13 mouse cellular contexts compared by ENCODE assay signal in the genomic region with DNA sequence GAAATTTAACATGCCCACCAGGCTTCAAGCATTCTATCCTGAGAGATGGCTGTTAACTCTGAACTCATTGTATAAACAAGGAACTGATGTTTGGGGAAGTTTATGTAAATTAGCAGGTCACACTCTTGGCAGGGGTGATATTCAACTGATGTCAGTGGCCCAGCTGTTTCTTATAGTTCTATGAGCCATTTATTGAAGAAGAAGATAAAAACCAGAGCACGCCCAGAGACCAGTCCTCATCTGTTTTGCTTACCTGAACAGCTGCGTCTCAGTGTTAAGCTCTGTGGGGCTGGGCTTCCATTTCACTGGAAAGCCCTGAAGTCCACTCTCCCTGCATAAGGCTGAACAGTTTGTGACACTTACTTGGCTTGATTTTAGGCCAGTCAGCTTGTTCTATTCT. TPM values are rescaled to one million over a fixed set of nuclear protein-coding genes. Genes with fewer than 3 reads are reported as not detected.
DNase-seq lines count a peak whose midpoint lies in the region; ATAC-seq and TF ChIP-seq lines count a peak whose summit lies in the region.
"Had no signal": no experiment of that assay in that cellular context is flagged by ENCODE, and none has a peak within 500 bp of the region (broad histone marks: within the 10 kb centered on the region; RNA-seq: fewer than 3 reads in every experiment).

No protein-coding gene starts in this region.

- ATAC-seq in common myeloid progenitor, adult 5-6 weeks (replicated peaks; ENCODE audit: low read depth, poor library complexity, severe bottlenecking): peak; percentile 33; the same call in 1 of the 2 replicates
- 0 out of 2 replicates have a peak, but pooled peaks have one; percentile 11 for ATAC-seq in hindbrain, embryonic 13.5 days (ENCODE audit: low FRiP score)
- ATAC-seq in midbrain, embryonic 14.5 days (ENCODE audit: low FRiP score, low TSS enrichment): peak; percentile 60; the same call in 1 of the 2 replicates
- ATAC-seq in megakaryocyte-erythroid progenitor cell, adult 5-6 weeks (replicated peaks; ENCODE audit: low FRiP score, low TSS enrichment, poor library complexity, severe bottlenecking): no peak

- DNase-seq in MEL (ENCODE audit: low read depth, low spot score): peak; percentile 14
- peak; percentile 36 for DNase-seq in midbrain, embryonic 14.5 days
- DNase-seq in left cerebral cortex, postnatal 4 days: no peak
- no peak for DNase-seq in lung, adult 2 months
- DNase-seq: adrenal gland, adult 8-10 months; gastrocnemius, postnatal 25 days; lung, postnatal 36 days had no signal

- TF ChIP-seq EP300 in MEL (IDR thresholded peaks at IDR 0.05; ENCODE audit: low read depth in 1 of 2, low read length in 2 of 2): no peak

- H3K9ac ChIP-seq in MEL (ENCODE audit: control insufficient read depth, low read depth, low read length, poor library complexity, severe bottlenecking): no peak overlapping the region
- H3K9ac ChIP-seq in hindbrain, embryonic 13.5 days: no peak overlapping the region
- no peak overlapping the region for H3K9ac ChIP-seq in midbrain, embryonic 14.5 days (replicated peaks; ENCODE audit: low read length)
- H3K9ac ChIP-seq: heart, embryonic 13.5 days; limb, embryonic 13.5 days had no signal

- no peaks in the 10 kb centered on the region for H3K36me3 ChIP-seq in MEL (ENCODE audit: control insufficient read depth in 1 of 2, insufficient read depth in 2 of 2, low read length in 2 of 2)
- no peaks in the 10 kb centered on the region for H3K36me3 ChIP-seq in hindbrain, embryonic 13.5 days
- H3K36me3 ChIP-seq in midbrain, embryonic 14.5 days (ENCODE audit: control insufficient read depth, insufficient read depth, low read length): no peaks in the 10 kb centered on the region
- H3K36me3 ChIP-seq: heart, embryonic 13.5 days; limb, embryonic 13.5 days had no signal

- no peak for TF ChIP-seq CTCF in MEL (IDR thresholded peaks at IDR 0.05 in 2 of 3, conservative IDR thresholded peaks at IDR 0.05 in 1 of 3; ENCODE audit: control insufficient read depth in 1 of 3, insufficient read depth in 1 of 3, low read depth in 2 of 3, low read length in 3 of 3, poor library complexity in 1 of 3, severe bottlenecking in 1 of 3)
- TF ChIP-seq CTCF in lung, adult 2 months (IDR thresholded peaks at IDR 0.05; ENCODE audit: insufficient read depth, low read length): no peak

- TF ChIP-seq POLR2A in MEL (IDR thresholded peaks at IDR 0.05; ENCODE audit: control insufficient read depth in 1 of 2, insufficient read depth in 1 of 2, low read depth in 1 of 2, low read length in 2 of 2, poor library complexity in 1 of 2): no peak
- TF ChIP-seq POLR2A in lung, adult 2 months (IDR thresholded peaks at IDR 0.05; ENCODE audit: borderline replicate concordance, extremely low read depth, low read depth, low read length): no peak

- no peaks in the 10 kb centered on the region for H3K79me2 ChIP-seq in MEL (ENCODE audit: control insufficient read depth, insufficient read depth, low read length, poor library complexity)

- peaks cover 0 to 1% of the 10 kb centered on the region in 2 experiments; a peak in 2 of 4 replicates for H3K27me3 ChIP-seq in MEL (ENCODE audit: control insufficient read depth in 1 of 2, insufficient read depth in 2 of 2, low read length in 2 of 2)
- H3K27me3 ChIP-seq in hindbrain, embryonic 13.5 days: no peaks in the 10 kb centered on the region
- H3K27me3 ChIP-seq in midbrain, embryonic 14.5 days (ENCODE audit: control insufficient read depth, insufficient read depth, low read length): no peaks in the 10 kb centered on the region
- H3K27me3 ChIP-seq: heart, embryonic 13.5 days; limb, embryonic 13.5 days had no signal

- no peak overlapping the region for H3K4me2 ChIP-seq in hindbrain, embryonic 13.5 days
- H3K4me2 ChIP-seq in midbrain, embryonic 14.5 days (ENCODE audit: low read length): no peak overlapping the region
- H3K4me2 ChIP-seq: heart, embryonic 13.5 days; limb, embryonic 13.5 days had no signal

- 22% methylated on average over 2 of the region's 2 CpGs for WGBS in hindbrain, embryonic 13.5 days
- WGBS in midbrain, embryonic 14.5 days: 24% methylated on average over 2 of the region's 2 CpGs
- 39% methylated on average over 2 of the region's 2 CpGs for WGBS in lung, adult 2 months

- no peaks in the 10 kb centered on the region for H3K4me1 ChIP-seq in MEL (ENCODE audit: control insufficient read depth in 1 of 2, insufficient read depth in 2 of 2, low read length in 2 of 2)
- H3K4me1 ChIP-seq in hindbrain, embryonic 13.5 days (replicated peaks): peaks cover 13% of the 10 kb centered on the region
- H3K4me1 ChIP-seq in midbrain, embryonic 14.5 days (ENCODE audit: control insufficient read depth, insufficient read depth, low read length): peaks cover 15% of the 10 kb centered on the region; the same call in 1 of the 2 replicates
- H3K4me1 ChIP-seq in lung, adult 2 months (ENCODE audit: control insufficient read depth, insufficient read depth, low read length): no peaks in the 10 kb centered on the region
- H3K4me1 ChIP-seq: heart, embryonic 13.5 days had no signal

- intact Hi-C loops in left cerebral cortex, postnatal 4 days (cut with DNase I): no loop called here

- no peaks in the 10 kb centered on the region for H3K9me3 ChIP-seq in MEL (replicated peaks; ENCODE audit: insufficient read depth, low read length)
- no peaks in the 10 kb centered on the region for H3K9me3 ChIP-seq in hindbrain, embryonic 13.5 days
- no peaks in the 10 kb centered on the region for H3K9me3 ChIP-seq in midbrain, embryonic 14.5 days (ENCODE audit: control insufficient read depth, low read length)
- H3K9me3 ChIP-seq: heart, embryonic 13.5 days; limb, embryonic 13.5 days had no signal

- no peak overlapping the region for H3K4me3 ChIP-seq in MEL (ENCODE audit: control insufficient read depth in 1 of 2, insufficient read depth in 1 of 2, low read depth in 2 of 2, low read length in 2 of 2)
- no peak overlapping the region for H3K4me3 ChIP-seq in hindbrain, embryonic 13.5 days
- no peak overlapping the region for H3K4me3 ChIP-seq in midbrain, embryonic 14.5 days (replicated peaks; ENCODE audit: low read depth, low read length)
- H3K4me3 ChIP-seq in lung, adult 2 months (replicated peaks; ENCODE audit: extremely low read depth, low read depth, low read length): no peak overlapping the region
- H3K4me3 ChIP-seq: heart, embryonic 13.5 days; limb, embryonic 13.5 days had no signal

- no peak overlapping the region for H3K27ac ChIP-seq in MEL (ENCODE audit: control insufficient read depth, low read depth, low read length)
- peak overlapping the region; percentile 18; the same call in 1 of the 2 replicates for H3K27ac ChIP-seq in hindbrain, embryonic 13.5 days
- peak overlapping the region; percentile 60 for H3K27ac ChIP-seq in midbrain, embryonic 14.5 days (replicated peaks; ENCODE audit: low read depth, low read length)
- H3K27ac ChIP-seq: heart, embryonic 13.5 days; kidney, postnatal 0 days; limb, embryonic 13.5 days had no signal

- no peak for TF ChIP-seq RAD21 in MEL (IDR thresholded peaks at IDR 0.05; ENCODE audit: low read depth, low read length)

TF ChIP-seq in MEL, 35 proteins besides CTCF, POLR2A, EP300 and RAD21:
- peak; percentile 28; the same call in 1 of the 2 replicates for TF ChIP-seq ETS1 (IDR thresholded peaks at IDR 0.05; ENCODE audit: low read depth, low read length)
- TF ChIP-seq SIN3A (IDR thresholded peaks at IDR 0.05; ENCODE audit: low read length): no peak
- no peak for TF ChIP-seq USF1 (IDR thresholded peaks at IDR 0.05; ENCODE audit: low read depth, low read length)

RNA-seq across cellular contexts. Expression of a gene that starts 6.9 kb away (rescaled TPM):
- total RNA-seq in MEL (2012; rRNA removed): 0.07 TPM in 1 of 2 replicates, not detected in the other
- polyA plus RNA-seq in MEL (2012; ENCODE audit: insufficient read depth in 1 of 2, insufficient read length in 2 of 2, low read depth in 1 of 2, low replicate concordance in 2 of 2, missing spikeins in 1 of 2): under 1 TPM in 1 of 2 experiments, not detected in 1; 0.13 TPM
- total RNA-seq in common myeloid progenitor, adult 5-6 weeks (2017): 2.0 and 2.6 TPM in 2 replicates
- polyA plus RNA-seq in hindbrain, embryonic 13.5 days (2015; fragmentation: Nextera tagmentation; extraction: Ambion mirVana): 8.6 and 9.0 TPM in 2 replicates
- 3.8 and 6.1 TPM in 2 replicates for polyA plus RNA-seq in midbrain, embryonic 14.5 days (2014; fragmentation: Nextera tagmentation; extraction: Ambion mirVana)
- not detected in 2 replicates for total RNA-seq in megakaryocyte-erythroid progenitor cell, adult 5-6 weeks (2014; fragmentation: Nextera tagmentation)
- 0.46 and 0.94 TPM in 2 replicates for total RNA-seq in megakaryocyte-erythroid progenitor cell, adult 5-6 weeks (2017)
- total RNA-seq in left cerebral cortex, postnatal 4 days (2021): 1 to 10 TPM; 2.2 to 2.4 TPM
- 0.17 and 0.57 TPM in 2 replicates for polyA plus RNA-seq in lung, adult 2 months (2012; rRNA removed)

Comparison
In these comparisons a context has a peak if more than half of its experiments do, and no peak if none do; other contexts are left out.
1. DNase-seq: peak in MEL (single experiment) and midbrain, embryonic 14.5 days (single experiment); none in left cerebral cortex, postnatal 4 days (single experiment) and lung, adult 2 months (single experiment).